Mouse (Mus musculus): ENCODE measurements at regions not wholly inside any gene's neighbourhood (a gene's known extent, or its start where the extent isn't known, plus 50 kb on each side); places are given as distances from the start of the nearest gene placed in this dataset.

DNA sequence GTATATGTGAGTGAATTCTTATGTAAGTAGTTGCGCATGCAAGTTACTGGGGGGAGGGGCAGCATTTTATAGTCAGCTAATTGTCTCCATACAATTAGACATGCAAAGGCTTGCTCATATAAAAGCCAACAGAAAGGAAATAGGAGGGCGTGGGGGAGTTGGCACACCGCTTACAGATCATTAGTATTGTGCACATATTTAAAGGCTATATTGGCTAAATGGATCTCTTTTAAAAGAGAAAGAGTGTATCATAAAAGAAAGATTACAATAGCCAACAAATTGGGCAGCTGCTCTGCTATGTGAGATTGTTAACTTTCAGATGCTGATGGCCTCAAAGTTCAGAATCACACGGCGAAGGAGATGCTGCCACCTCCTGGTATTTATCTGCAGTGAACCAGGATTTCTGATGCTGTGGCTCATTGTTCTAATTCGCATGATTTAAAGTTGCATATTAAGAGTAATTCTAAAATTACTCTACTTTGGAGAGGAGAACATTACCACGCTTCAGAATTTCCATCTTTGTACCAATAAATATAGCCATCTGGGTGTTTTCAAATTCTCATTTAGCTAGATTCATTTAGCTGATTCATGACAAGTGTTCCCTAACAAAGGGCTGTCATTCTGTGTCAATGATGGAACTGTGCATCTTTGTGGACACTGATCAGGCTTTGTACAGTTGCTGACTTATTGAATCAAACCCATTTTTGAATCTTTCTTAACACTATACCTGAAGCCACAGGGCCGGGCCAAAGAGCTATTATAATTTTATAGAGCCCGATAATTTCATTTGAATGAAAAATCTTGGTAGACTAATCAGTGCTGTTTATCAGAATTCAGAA is 156.7 kb upstream of the Pdzrn3 start:
- H3K36me3 ChIP-seq, result no peaks in the 10 kb centered on the region
- no peak for DNase-seq (ENCODE audit: low spot score)
- H3K27me3 ChIP-seq (ENCODE audit: insufficient read depth, poor library complexity, severe bottlenecking), result no peaks in the 10 kb centered on the region
- WGBS, result 57% methylated on average over 9 of the region's 9 CpGs
- H3K4me1 ChIP-seq, result peaks cover 5% of the 10 kb centered on the region
- H3K9me3 ChIP-seq, result no peaks in the 10 kb centered on the region
- H3K27ac ChIP-seq, result no peak overlapping the region
- no peak overlapping the region for H3K4me3 ChIP-seq

DNA sequence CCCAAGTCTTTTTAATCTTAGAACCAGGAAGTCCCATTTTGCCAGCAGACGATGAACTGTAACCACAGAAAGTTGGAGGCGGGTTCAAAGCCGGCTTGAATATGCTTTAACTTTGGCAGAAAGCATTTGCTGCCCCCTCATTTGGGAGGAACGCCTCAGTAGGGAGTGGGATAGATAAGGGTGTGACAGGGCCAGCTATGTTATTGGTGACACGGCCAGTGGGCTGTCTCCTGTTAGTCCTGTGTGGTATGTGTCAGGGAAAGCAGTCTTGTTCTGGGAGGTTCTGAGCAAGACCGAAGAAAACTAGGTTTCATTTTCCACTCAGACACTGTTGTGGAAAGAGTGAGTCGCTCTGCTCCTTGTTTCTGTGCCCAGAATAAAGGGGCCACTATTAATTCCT is 154.7 kb upstream of the Pdzrn3 start:
- H3K27me3 ChIP-seq (ENCODE audit: insufficient read depth, poor library complexity, severe bottlenecking), result no peaks in the 10 kb centered on the region
- no peaks in the 10 kb centered on the region for H3K9me3 ChIP-seq
- peak overlapping the region; percentile 27; the same call in 1 of the 2 replicates for H3K4me3 ChIP-seq
- 34% methylated on average over 7 of the region's 7 CpGs for WGBS
- H3K4me1 ChIP-seq, result peaks cover 5% of the 10 kb centered on the region
- DNase-seq (ENCODE audit: low spot score), result no peak
- H3K36me3 ChIP-seq, result no peaks in the 10 kb centered on the region
- 0 out of 2 replicates have a peak overlapping the region, but pooled peaks have one; percentile 29 for H3K27ac ChIP-seq

DNA sequence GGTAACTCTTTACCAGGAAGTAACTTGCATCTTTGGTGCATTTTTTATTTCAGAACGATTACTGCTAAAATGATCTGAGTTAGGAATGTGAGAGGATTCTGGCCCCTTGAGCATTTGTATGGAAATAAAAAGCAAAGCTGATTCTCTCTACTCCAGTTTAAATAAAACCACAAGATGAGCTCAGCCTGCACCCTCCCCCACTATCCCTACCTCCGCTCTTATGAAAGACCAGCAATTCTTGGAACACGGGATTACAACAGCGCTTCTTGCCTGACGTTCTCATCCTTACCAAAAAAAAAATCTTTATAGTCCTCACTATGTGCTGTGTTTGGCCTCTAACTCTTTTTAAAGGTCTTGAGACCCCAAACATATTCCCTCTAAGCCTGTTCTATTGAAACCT is 154.2 kb upstream of the Pdzrn3 start:
- Histone ChIP-seq H3K27ac (no peak overlapping the region), H3K9me3 (no peaks in the 10 kb centered on the region), H3K36me3 (no peaks in the 10 kb centered on the region), H3K27me3 (ENCODE audit: insufficient read depth, poor library complexity, severe bottlenecking) (no peaks in the 10 kb centered on the region), H3K4me1 (peaks cover 5% of the 10 kb centered on the region), H3K4me3 (no peak overlapping the region)
- no peak for DNase-seq (ENCODE audit: low spot score)
- WGBS, result 76% methylated on average over 5 of the region's 5 CpGs

DNA sequence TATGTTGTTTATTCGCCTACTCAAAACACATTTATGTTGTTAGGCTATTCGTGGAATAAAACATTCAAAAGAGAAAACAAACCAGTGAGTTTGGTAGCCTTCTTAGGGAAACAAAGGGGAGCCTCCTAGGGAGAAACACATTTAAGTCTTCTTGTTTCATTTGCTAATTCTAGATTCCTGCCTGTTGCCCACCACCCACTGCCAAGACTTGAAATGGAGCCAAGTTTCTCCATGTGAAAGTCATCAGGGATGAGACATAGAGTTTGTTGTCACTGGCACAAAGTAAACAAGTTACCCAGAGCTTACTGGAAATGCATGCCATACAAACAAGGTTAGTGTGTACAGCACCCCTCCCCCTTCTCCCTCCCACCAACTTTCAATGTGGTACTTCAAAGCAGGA is 147.4 kb upstream of the Pdzrn3 start:
- no peak for DNase-seq (ENCODE audit: low spot score)
- Histone ChIP-seq H3K9me3 (no peaks in the 10 kb centered on the region), H3K27me3 (ENCODE audit: insufficient read depth, poor library complexity, severe bottlenecking) (no peaks in the 10 kb centered on the region), H3K4me3 (no peak overlapping the region), H3K27ac (no peak overlapping the region), H3K36me3 (no peaks in the 10 kb centered on the region), H3K4me1 (peaks cover 2% of the 10 kb centered on the region; the same call in 1 of the 2 replicates)
- WGBS, result 68% methylated on average over 2 of the region's 2 CpGs

DNA sequence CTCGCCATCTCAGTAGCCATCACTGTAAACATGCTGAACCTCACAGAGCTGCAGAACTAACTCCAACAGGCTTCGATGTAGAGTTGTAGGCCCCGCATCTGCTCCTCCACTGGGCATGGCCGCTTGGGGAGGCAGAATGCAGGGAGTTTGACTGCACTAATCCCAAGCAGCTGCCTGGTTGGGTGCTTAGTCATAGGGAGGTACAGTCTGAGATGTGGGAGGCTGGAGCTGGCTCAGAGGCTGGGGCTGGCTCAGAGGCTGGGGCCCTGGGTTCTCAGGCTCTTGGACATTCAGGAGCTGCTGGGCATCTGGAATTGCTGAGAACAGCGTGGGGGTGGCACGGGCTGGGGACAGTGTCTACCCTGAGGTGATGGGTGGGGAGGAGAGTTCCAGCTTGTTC is 143.6 kb upstream of the Pdzrn3 start:
- Histone ChIP-seq H3K4me3 (no peak overlapping the region), H3K27ac (no peak overlapping the region), H3K36me3 (no peaks in the 10 kb centered on the region), H3K4me1 (peaks cover 24% of the 10 kb centered on the region), H3K27me3 (ENCODE audit: insufficient read depth, poor library complexity, severe bottlenecking) (no peaks in the 10 kb centered on the region), H3K9me3 (no peaks in the 10 kb centered on the region)
- WGBS, result 87% methylated on average over 6 of the region's 6 CpGs
- no peak for DNase-seq (ENCODE audit: low spot score)

DNA sequence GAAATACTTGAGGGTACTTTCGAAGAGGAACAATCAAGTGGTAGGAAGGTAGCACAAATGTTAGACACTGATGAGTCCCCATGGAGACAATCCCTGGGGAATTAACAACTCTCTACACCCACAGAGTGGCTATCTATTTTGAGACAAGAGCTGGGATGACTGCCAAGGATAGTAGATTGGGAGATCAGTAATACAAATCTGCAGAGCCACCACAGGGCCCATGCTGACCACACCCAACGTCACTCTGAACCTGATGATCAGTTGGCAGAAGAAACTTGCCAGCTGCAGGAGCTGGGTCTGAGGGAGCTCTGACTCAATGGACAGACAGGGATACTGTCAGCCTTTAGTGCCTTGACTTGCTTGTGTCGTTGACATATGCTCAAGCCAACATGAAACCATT is 143.1 kb upstream of the Pdzrn3 start:
- Histone ChIP-seq H3K4me1 (peaks cover 24% of the 10 kb centered on the region), H3K9me3 (no peaks in the 10 kb centered on the region), H3K4me3 (no peak overlapping the region), H3K27ac (no peak overlapping the region), H3K27me3 (ENCODE audit: insufficient read depth, poor library complexity, severe bottlenecking) (no peaks in the 10 kb centered on the region), H3K36me3 (no peaks in the 10 kb centered on the region)
- no peak for DNase-seq (ENCODE audit: low spot score)
- 69% methylated on average over 3 of the region's 3 CpGs for WGBS

DNA sequence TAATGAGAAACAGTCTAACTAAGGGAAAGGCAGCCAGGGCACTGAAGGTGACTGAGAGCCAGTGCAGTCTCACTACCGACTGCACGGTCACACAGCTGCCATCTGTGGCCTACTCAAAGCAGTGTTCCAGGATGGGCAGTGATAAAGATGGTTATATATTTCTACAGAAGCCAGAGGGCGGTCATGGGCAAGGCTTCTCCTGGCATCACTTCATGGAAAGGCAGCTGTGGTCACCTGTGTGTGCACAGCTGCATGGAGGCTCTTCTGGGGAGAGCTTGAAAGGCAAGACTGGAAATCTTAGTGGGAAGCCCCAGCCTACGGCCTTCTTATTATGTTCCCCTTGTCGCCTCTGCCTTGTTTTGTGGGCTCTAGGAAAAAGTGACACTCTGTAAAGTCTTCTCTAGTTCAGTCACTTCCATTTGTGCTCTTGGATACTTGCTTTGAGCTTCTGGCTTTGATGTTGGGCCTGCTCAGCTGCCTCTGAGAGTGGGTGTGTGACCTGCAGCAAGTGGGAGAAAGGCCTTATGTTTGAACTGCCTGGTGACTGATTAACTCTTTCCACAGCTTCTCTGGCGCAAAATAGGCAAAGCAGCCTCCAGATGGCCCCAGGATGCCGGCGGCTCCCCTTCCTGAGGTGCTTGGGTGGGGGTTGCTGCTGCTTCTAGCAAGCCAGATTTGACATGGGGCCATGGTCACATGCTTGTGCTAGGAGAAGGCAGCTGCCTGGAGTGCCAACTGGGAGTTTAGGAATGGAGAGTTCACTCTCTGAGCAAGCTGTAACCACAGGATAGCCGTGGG is 141.4 kb upstream of the Pdzrn3 start:
- H3K4me1 ChIP-seq, result peaks cover 21% of the 10 kb centered on the region
- H3K27me3 ChIP-seq (ENCODE audit: insufficient read depth, poor library complexity, severe bottlenecking), result no peaks in the 10 kb centered on the region
- no peak for DNase-seq (ENCODE audit: low spot score)
- H3K36me3 ChIP-seq, result no peaks in the 10 kb centered on the region
- H3K9me3 ChIP-seq, result no peaks in the 10 kb centered on the region
- WGBS, result 45% methylated on average over 9 of the region's 9 CpGs
- H3K4me3 ChIP-seq, result no peak overlapping the region
- peak overlapping the region; percentile 3 for H3K27ac ChIP-seq

DNA sequence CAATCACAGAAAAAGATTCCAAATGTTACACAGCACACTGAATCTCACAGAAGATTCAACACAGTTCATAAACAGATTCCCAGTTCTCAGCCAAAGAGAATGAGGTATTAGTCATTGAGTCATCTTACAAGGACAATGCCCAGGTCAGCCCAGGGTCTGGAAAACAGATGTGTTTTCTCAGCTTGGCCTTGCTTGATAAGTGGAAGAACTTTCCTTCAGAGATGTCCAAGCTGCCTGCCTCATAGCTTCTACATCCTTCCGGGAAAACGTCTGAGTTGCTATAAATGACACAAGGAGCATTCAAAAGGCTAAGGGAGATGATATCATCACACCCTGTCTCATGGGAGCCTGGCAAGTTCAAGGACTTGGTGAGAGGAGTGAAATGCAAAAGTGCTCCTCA is 139.9 kb upstream of the Pdzrn3 start:
- no peaks in the 10 kb centered on the region for H3K27me3 ChIP-seq (ENCODE audit: insufficient read depth, poor library complexity, severe bottlenecking)
- H3K4me3 ChIP-seq, result no peak overlapping the region
- no peaks in the 10 kb centered on the region for H3K36me3 ChIP-seq
- no peak for DNase-seq (ENCODE audit: low spot score)
- 33% methylated on average over 2 of the region's 2 CpGs for WGBS
- H3K9me3 ChIP-seq, result no peaks in the 10 kb centered on the region
- peaks cover 21% of the 10 kb centered on the region for H3K4me1 ChIP-seq
- H3K27ac ChIP-seq, result no peak overlapping the region

DNA sequence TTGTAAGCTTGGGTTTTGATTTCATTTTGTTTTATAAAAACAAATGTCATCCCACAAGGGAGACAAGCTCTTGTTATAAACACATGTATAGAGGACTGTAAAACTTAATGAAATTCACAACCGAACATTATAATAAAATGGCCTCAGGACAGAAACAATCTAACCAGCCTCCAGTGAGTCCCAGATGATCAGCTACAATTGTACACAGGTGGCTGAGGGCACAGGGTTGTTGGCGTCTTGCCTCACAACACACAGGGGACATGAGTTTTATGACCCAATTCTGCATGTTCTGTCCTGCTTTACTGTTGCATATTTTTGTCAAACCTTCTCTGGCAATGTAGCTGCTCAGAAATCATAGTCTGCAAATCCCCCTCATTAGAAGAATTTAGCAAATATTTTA is 136.0 kb upstream of the Pdzrn3 start:
- no peaks in the 10 kb centered on the region for H3K9me3 ChIP-seq
- no peaks in the 10 kb centered on the region for H3K36me3 ChIP-seq
- H3K4me1 ChIP-seq, result peaks cover 8% of the 10 kb centered on the region; the same call in 1 of the 2 replicates
- no peak overlapping the region for H3K27ac ChIP-seq
- no peaks in the 10 kb centered on the region for H3K27me3 ChIP-seq (ENCODE audit: insufficient read depth, poor library complexity, severe bottlenecking)
- DNase-seq (ENCODE audit: low spot score), result no peak
- WGBS, result 89% methylated on average over 2 of the region's 2 CpGs
- H3K4me3 ChIP-seq, result no peak overlapping the region

DNA sequence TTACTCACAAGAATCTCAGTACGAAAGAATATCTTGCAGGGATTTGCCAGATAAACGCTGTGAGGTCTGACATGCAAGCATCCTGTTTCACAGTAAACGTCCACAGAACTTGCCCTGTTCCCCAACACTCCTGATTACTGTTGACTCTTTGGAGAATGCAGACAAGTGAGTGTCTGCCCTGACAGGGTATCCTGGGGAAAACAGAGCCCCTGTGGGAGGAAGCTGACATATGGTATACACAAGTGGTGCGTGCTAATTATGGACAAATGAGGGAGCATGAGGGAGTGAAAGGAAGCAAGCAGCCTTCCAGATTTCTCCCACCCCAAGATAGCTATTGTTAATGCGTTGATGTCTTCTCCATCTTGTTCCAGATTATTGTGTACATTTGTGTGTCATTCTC is 124.5 kb upstream of the Pdzrn3 start:
- Histone ChIP-seq H3K36me3 (no peaks in the 10 kb centered on the region), H3K27me3 (ENCODE audit: insufficient read depth, poor library complexity, severe bottlenecking) (no peaks in the 10 kb centered on the region), H3K4me1 (no peaks in the 10 kb centered on the region), H3K9me3 (no peaks in the 10 kb centered on the region), H3K27ac (no peak overlapping the region), H3K4me3 (no peak overlapping the region)
- DNase-seq (ENCODE audit: low spot score), result no peak
- WGBS, result 32% methylated on average over 5 of the region's 5 CpGs

DNA sequence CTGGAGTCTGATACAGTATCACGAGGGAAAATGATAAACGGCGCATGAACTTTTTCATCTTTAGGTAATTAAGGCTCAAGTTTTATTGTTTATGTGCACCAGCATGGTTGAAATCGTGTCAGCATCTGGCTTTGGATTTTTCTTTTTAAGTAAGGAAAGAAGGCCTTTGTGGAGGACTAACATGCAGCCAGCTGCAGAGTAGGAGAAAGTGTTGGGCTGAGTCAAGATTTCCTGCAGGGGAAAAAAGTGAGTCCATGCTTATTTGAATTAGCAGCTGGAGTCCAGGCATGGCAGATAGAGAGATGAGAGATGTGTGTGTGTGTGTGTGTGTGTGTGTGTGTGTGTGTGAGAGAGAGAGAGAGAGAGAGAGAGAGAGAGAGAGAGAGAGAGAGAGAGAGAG is 124.0 kb upstream of the Pdzrn3 start:
- H3K9me3 ChIP-seq, result no peaks in the 10 kb centered on the region
- H3K36me3 ChIP-seq, result no peaks in the 10 kb centered on the region
- no peaks in the 10 kb centered on the region for H3K27me3 ChIP-seq (ENCODE audit: insufficient read depth, poor library complexity, severe bottlenecking)
- H3K27ac ChIP-seq, result no peak overlapping the region
- no peak overlapping the region for H3K4me3 ChIP-seq
- 71% methylated on average over 4 of the region's 4 CpGs for WGBS
- H3K4me1 ChIP-seq, result no peaks in the 10 kb centered on the region
- DNase-seq (ENCODE audit: low spot score), result no peak

DNA sequence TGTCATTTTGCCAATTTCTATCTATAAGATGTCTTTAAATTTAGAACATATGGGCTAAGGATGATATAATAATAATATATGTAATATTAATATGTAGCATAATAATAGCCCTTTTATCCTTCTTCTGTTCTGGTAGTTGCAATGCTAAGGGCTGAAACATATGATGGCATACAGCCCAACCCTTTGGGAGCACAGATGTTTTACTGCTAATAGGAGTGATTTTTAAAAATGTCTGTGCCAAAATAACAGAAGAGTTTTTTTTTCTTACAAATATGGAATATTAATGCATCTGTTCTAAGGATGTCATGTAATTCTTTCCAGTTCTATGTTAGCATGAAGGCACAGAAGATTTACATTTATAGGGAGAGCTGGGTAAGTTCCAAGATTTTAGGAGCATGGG is 122.5 kb upstream of the Pdzrn3 start:
- H3K4me1 ChIP-seq, result no peaks in the 10 kb centered on the region
- no peaks in the 10 kb centered on the region for H3K9me3 ChIP-seq
- H3K27ac ChIP-seq, result no peak overlapping the region
- DNase-seq (ENCODE audit: low spot score), result no peak
- H3K27me3 ChIP-seq (ENCODE audit: insufficient read depth, poor library complexity, severe bottlenecking), result no peaks in the 10 kb centered on the region
- H3K36me3 ChIP-seq, result no peaks in the 10 kb centered on the region
- H3K4me3 ChIP-seq, result no peak overlapping the region

DNA sequence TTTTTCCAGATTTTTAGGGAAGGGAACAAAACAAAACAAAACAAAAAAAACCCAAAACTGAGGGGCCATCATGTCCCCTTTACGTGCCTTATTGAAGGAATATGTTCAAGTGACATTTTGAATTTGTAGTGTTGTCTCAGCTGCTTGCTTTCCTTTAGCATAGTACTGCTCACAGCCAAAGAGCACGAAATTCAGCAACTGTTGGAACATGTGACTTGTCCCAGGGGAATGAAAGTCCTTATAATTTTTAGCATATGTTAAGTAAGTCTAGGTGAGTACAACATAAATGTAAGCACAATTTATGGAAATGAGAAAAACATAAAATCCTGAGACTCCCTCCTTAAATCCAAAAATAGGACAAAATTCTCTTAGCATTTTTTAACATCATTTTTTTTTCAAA is 110.8 kb upstream of the Pdzrn3 start:
- H3K27ac ChIP-seq, result no peak overlapping the region
- no peaks in the 10 kb centered on the region for H3K9me3 ChIP-seq
- peaks cover 8% of the 10 kb centered on the region; the same call in 1 of the 2 replicates for H3K4me1 ChIP-seq
- no peaks in the 10 kb centered on the region for H3K36me3 ChIP-seq
- WGBS, result 66% methylated on average over 2 of the region's 2 CpGs
- DNase-seq (ENCODE audit: low spot score), result no peak
- no peak overlapping the region for H3K4me3 ChIP-seq
- H3K27me3 ChIP-seq (ENCODE audit: insufficient read depth, poor library complexity, severe bottlenecking), result no peaks in the 10 kb centered on the region
